Mouse (Mus musculus) lung, embryonic 14.5 days (tissue): ENCODE measurements around the gene Kcnd3. TPM values are rescaled to one million over a fixed set of nuclear protein-coding genes. Genes with fewer than 3 reads are reported as not detected.
A peak's percentile ranks its signal among the peaks of the same experiment; 100 is the strongest.

Source experiments
- ATAC-seq: fragments of 200-750 bp; cut with Nextera tagmentation; 2 replicates; pipeline ENCODE4 v1.8.0; 2017; ENCODE audit warnings: mild to moderate bottlenecking, moderate TSS enrichment, moderate library complexity; ENCODE audit not compliant: insufficient read depth
- DNase-seq: peaks from one replicate; pipeline ENCODE4 v3.0.0-alpha.2; 2015
- H3K27ac ChIP-seq: fragments of 300-500 bp; sonication (generic); 2 replicates; pipeline ENCODE4 v1.5.1; 2014; ENCODE audit warnings: low read depth, mild to moderate bottlenecking, moderate library complexity
- H3K27me3 ChIP-seq: fragments of 300-500 bp; sonication (generic); 2 replicates; pipeline ENCODE4 v1.6.1; 2014; ENCODE audit warnings: low read length, control low read depth; ENCODE audit not compliant: insufficient read depth
- H3K36me3 ChIP-seq: fragments of 300-500 bp; sonication (generic); 2 replicates; pipeline ENCODE4 v1.6.1; 2014; ENCODE audit warnings: control low read depth; ENCODE audit not compliant: insufficient read depth
- H3K4me1 ChIP-seq: fragments of 300-500 bp; sonication (generic); 2 replicates; pipeline ENCODE4 v1.6.1; 2014; ENCODE audit warnings: antibody characterized with exemption, control low read depth; ENCODE audit not compliant: insufficient read depth
- H3K4me2 ChIP-seq: fragments of 300-500 bp; sonication (generic); 2 replicates; pipeline ENCODE4 v1.6.1; 2014; ENCODE audit warnings: mild to moderate bottlenecking
- H3K4me3 ChIP-seq: fragments of 300-500 bp; sonication (generic); 2 replicates; pipeline ENCODE4 v1.5.1; 2014; ENCODE audit warnings: low read depth, low read length
- H3K9ac ChIP-seq: fragments of 300-500 bp; sonication (generic); 2 replicates; pipeline ENCODE4 v1.6.1; 2014
- H3K9me3 ChIP-seq: fragments of 300-500 bp; sonication (generic); 2 replicates; pipeline ENCODE4 v1.6.1; 2016; ENCODE audit warnings: low read depth, low read length, control low read depth
- CTCF ChIP-seq: IDR thresholded peaks from 2 replicates; pipeline ENCODE4 v1.5.1; 2016; ENCODE audit warnings: antibody characterized with exemption, low read depth
- WGBS: fragments of 180-500 bp; shearing (Covaris S2); extraction: QIAGEN DNeasy Blood & Tissue Kit; methylation state at CpG from one replicate; pipeline ENCODE4 v1.1.7; 2014; 5-methylcytosine and 5-hydroxymethylcytosine counted together
- polyA plus RNA-seq: library from polyadenylated mRNA; unstranded; fragments of >200 nt; fragmentation: Nextera tagmentation; extraction: Ambion mirVana; gene quantifications from 2 replicates; pipeline ENCODE4 v1.2.1, GENCODE M21; 2014

The Kcnd3 gene
- polyA plus RNA-seq, 1 experiment from 2014 or later = 0.50 TPM

GRCm38 (mm10) chr3:105521639-105522038, 69.5 kb downstream of the Kcnd3 start:
- 75% methylated on average over 4 of the region's 4 CpGs for WGBS
- Histone ChIP-seq H3K4me1 (no peaks in the 10 kb centered on the region), H3K9ac (no peak overlapping the region), H3K27me3 (no peaks in the 10 kb centered on the region), H3K4me2 (no peak overlapping the region), H3K27ac (no peak overlapping the region), H3K4me3 (no peak overlapping the region), H3K36me3 (no peaks in the 10 kb centered on the region), H3K9me3 (no peaks in the 10 kb centered on the region)
- ATAC-seq (no peak), DNase-seq (no peak)
- TF ChIP-seq CTCF = no peak

GRCm38 (mm10) chr3:105528860-105529259, 76.7 kb downstream of the Kcnd3 start:
- Histone ChIP-seq H3K36me3 (no peaks in the 10 kb centered on the region), H3K27me3 (0 out of 2 replicates have a peak, but pooled peaks cover 5% of the 10 kb centered on the region), H3K4me3 (no peak overlapping the region), H3K4me1 (no peaks in the 10 kb centered on the region), H3K4me2 (no peak overlapping the region), H3K9ac (no peak overlapping the region), H3K9me3 (no peaks in the 10 kb centered on the region), H3K27ac (no peak overlapping the region)
- no peak for TF ChIP-seq CTCF
- 71% methylated on average over 8 of the region's 8 CpGs for WGBS
- no peak for ATAC-seq
- no peak for DNase-seq

GRCm38 (mm10) chr3:105529700-105530099, 77.6 kb downstream of the Kcnd3 start:
- WGBS = 20% methylated on average over 5 of the region's 5 CpGs
- Histone ChIP-seq H3K27me3 (0 out of 2 replicates have a peak, but pooled peaks cover 5% of the 10 kb centered on the region), H3K9me3 (no peaks in the 10 kb centered on the region), H3K9ac (no peak overlapping the region), H3K4me2 (no peak overlapping the region), H3K36me3 (no peaks in the 10 kb centered on the region), H3K27ac (no peak overlapping the region), H3K4me3 (no peak overlapping the region), H3K4me1 (no peaks in the 10 kb centered on the region)
- ATAC-seq = no peak
- DNase-seq = no peak
- TF ChIP-seq CTCF = no peak

GRCm38 (mm10) chr3:105530363-105531130, 78.4 kb downstream of the Kcnd3 start:
- no peaks in the 10 kb centered on the region for H3K9me3 ChIP-seq
- H3K4me1 ChIP-seq = no peaks in the 10 kb centered on the region
- DNase-seq (peak; percentile 17), ATAC-seq (0 out of 2 replicates have a peak, but pooled peaks have one; percentile 21)
- H3K4me2 ChIP-seq = no peak overlapping the region
- TF ChIP-seq CTCF = no peak
- no peak overlapping the region for H3K9ac ChIP-seq
- 0 out of 2 replicates have a peak, but pooled peaks cover 5% of the 10 kb centered on the region for H3K27me3 ChIP-seq
- H3K27ac ChIP-seq = no peak overlapping the region
- H3K36me3 ChIP-seq = no peaks in the 10 kb centered on the region
- 30% methylated on average over 11 of the region's 11 CpGs for WGBS
- H3K4me3 ChIP-seq = no peak overlapping the region

- no peaks in the 10 kb centered on the region for H3K9me3 ChIP-seq
- no peak overlapping the region for H3K4me2 ChIP-seq
- no peaks in the 10 kb centered on the region for H3K36me3 ChIP-seq
- H3K4me1 ChIP-seq = no peaks in the 10 kb centered on the region
- no peak for ATAC-seq
- DNase-seq = no peak
- TF ChIP-seq CTCF = no peak
- no peak overlapping the region for H3K27ac ChIP-seq
- 55% methylated on average over 6 of the region's 6 CpGs for WGBS
- H3K4me3 ChIP-seq = no peak overlapping the region
- H3K27me3 ChIP-seq = no peaks in the 10 kb centered on the region
- H3K9ac ChIP-seq = no peak overlapping the region
These were observed 86.3 kb downstream of the Kcnd3 start for GRCm38 (mm10) chr3:105538406-105538805.

GRCm38 (mm10) chr3:105538819-105539607, 86.9 kb downstream of the Kcnd3 start:
- Histone ChIP-seq H3K4me3 (no peak overlapping the region), H3K4me1 (no peaks in the 10 kb centered on the region), H3K27me3 (no peaks in the 10 kb centered on the region), H3K36me3 (no peaks in the 10 kb centered on the region), H3K4me2 (no peak overlapping the region), H3K9ac (no peak overlapping the region), H3K27ac (no peak overlapping the region), H3K9me3 (no peaks in the 10 kb centered on the region)
- 12% methylated on average over 13 of the region's 13 CpGs for WGBS
- peak; percentile 28 for DNase-seq
- peak; percentile 41; the same call in 1 of the 2 replicates for ATAC-seq
- TF ChIP-seq CTCF = no peak

GRCm38 (mm10) chr3:105542741-105543140, 90.6 kb downstream of the Kcnd3 start:
- DNase-seq (no peak), ATAC-seq (no peak)
- no peak for TF ChIP-seq CTCF
- no peaks in the 10 kb centered on the region for H3K9me3 ChIP-seq
- no peaks in the 10 kb centered on the region for H3K4me1 ChIP-seq
- H3K4me2 ChIP-seq = no peak overlapping the region
- H3K4me3 ChIP-seq = no peak overlapping the region
- H3K27me3 ChIP-seq = no peaks in the 10 kb centered on the region
- H3K9ac ChIP-seq = no peak overlapping the region
- WGBS = 59% methylated on average over 4 of the region's 4 CpGs
- no peak overlapping the region for H3K27ac ChIP-seq
- no peaks in the 10 kb centered on the region for H3K36me3 ChIP-seq
